Mouse (Mus musculus): ENCODE measurements around the gene Gpr135. TPM values are rescaled to one million over a fixed set of nuclear protein-coding genes. Genes with fewer than 3 reads are reported as not detected.

Gene Gpr135
- polyA plus RNA-seq, 1 experiment from 2014 or later = 0.97 TPM

DNA sequence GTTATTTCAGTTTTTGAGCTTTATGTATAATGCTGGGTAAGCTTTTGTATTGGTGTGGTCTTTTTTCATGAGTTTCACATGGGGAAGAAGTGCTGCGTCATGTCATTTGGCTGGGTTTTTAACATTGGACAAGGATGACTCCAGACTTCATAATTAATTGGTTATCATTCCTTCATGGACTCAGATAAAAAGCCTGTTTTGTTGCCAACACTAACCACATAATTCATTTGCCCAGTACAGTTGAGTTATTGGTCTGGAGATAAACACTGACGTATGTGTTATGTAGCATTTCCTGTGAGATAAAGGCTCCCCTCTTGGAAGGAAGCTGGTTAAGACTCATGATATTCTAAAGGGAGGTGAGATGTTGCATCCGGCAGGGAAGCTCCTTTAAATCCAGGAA lies 48.1 kb downstream of the Gpr135 start:
- H3K9me3 ChIP-seq = no peaks in the 10 kb centered on the region
- H3K4me1 ChIP-seq = peaks cover 5% of the 10 kb centered on the region; the same call in 1 of the 2 replicates
- WGBS = 91% methylated on average over 3 of the region's 3 CpGs
- no peak overlapping the region for H3K27ac ChIP-seq
- ATAC-seq (ENCODE audit: insufficient number of reproducible peaks, insufficient read depth, low FRiP score, low TSS enrichment, low read depth) = no peak
- no peak overlapping the region for H3K4me2 ChIP-seq
- no peak overlapping the region for H3K4me3 ChIP-seq
- no peak overlapping the region for H3K9ac ChIP-seq
- no peaks in the 10 kb centered on the region for H3K36me3 ChIP-seq
- no peaks in the 10 kb centered on the region for H3K27me3 ChIP-seq

DNA sequence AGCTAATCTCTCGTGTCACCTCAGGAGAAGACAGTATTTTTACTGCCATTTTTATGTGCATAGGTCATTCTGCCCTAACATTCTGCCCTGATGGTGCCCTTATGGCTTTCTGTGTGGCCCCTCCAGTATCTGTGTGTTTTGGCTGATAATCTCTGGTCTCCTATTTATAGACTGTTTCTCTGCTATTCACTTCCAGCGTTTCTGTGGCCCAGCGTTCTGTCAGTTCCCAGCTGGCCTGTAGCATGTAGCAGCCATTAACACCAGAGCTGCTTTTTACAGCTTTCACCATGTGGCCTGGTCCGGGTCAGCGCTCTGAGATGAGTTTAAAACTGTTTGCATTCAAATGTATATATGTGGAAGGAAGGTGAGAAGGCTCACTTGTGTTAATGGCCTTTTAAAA lies 49.4 kb downstream of the Gpr135 start:
- no peaks in the 10 kb centered on the region for H3K9me3 ChIP-seq
- H3K9ac ChIP-seq = no peak overlapping the region
- H3K4me1 ChIP-seq = peaks cover 5% of the 10 kb centered on the region; the same call in 1 of the 2 replicates
- no peak overlapping the region for H3K27ac ChIP-seq
- no peak for ATAC-seq (ENCODE audit: insufficient number of reproducible peaks, insufficient read depth, low FRiP score, low TSS enrichment, low read depth)
- WGBS = 75% methylated on average over 5 of the region's 5 CpGs
- H3K4me3 ChIP-seq = no peak overlapping the region
- H3K36me3 ChIP-seq = no peaks in the 10 kb centered on the region
- H3K27me3 ChIP-seq = no peaks in the 10 kb centered on the region
- H3K4me2 ChIP-seq = no peak overlapping the region

GRCm38 (mm10) chr12:72020285-72020684 lies 50.6 kb downstream of the Gpr135 start:
- peaks cover 5% of the 10 kb centered on the region; the same call in 1 of the 2 replicates for H3K4me1 ChIP-seq
- no peak overlapping the region for H3K4me2 ChIP-seq
- H3K27me3 ChIP-seq = no peaks in the 10 kb centered on the region
- no peak overlapping the region for H3K4me3 ChIP-seq
- no peak for ATAC-seq (ENCODE audit: insufficient number of reproducible peaks, insufficient read depth, low FRiP score, low TSS enrichment, low read depth)
- no peaks in the 10 kb centered on the region for H3K36me3 ChIP-seq
- no peak overlapping the region for H3K9ac ChIP-seq
- no peak overlapping the region for H3K27ac ChIP-seq
- WGBS = 67% methylated on average over 4 of the region's 4 CpGs
- H3K9me3 ChIP-seq = no peaks in the 10 kb centered on the region

Other genes starting within 250 kb of the Gpr135 start
- 10.4 and 12.0 TPM in 2 replicates for gene Daam1, start 240.0 kb downstream of the Gpr135 start, polyA plus RNA-seq (2015; fragmentation: Nextera tagmentation; extraction: Ambion mirVana)
- gene L3hypdh, start 14.3 kb upstream of the Gpr135 start, polyA plus RNA-seq (2015; fragmentation: Nextera tagmentation; extraction: Ambion mirVana) = 21.9 and 23.4 TPM in 2 replicates
- gene Jkamp, start 14.5 kb upstream of the Gpr135 start, polyA plus RNA-seq (2015; fragmentation: Nextera tagmentation; extraction: Ambion mirVana) = 75.3 and 85.3 TPM in 2 replicates
- not detected in 2 replicates for gene Ccdc175, start 113.9 kb upstream of the Gpr135 start, polyA plus RNA-seq (2015; fragmentation: Nextera tagmentation; extraction: Ambion mirVana)